Mouse (Mus musculus) lung, adult 2 months (tissue): ENCODE measurements around the gene Osbpl9.

Experiments
- CTCF ChIP-seq: fragments of 200-500 bp; IDR thresholded peaks from 2 replicates; pipeline ENCODE4 v1.5.1; 2011; ENCODE audit warnings: mild to moderate bottlenecking, low read length, control low read depth; ENCODE audit not compliant: insufficient read depth
- POLR2A ChIP-seq: fragments of 200-500 bp; IDR thresholded peaks from 2 replicates; pipeline ENCODE4 v1.6.1; 2011; ENCODE audit warnings: low read depth, mild to moderate bottlenecking, control low read depth, low read length, borderline replicate concordance; ENCODE audit errors: extremely low read depth

DNA sequence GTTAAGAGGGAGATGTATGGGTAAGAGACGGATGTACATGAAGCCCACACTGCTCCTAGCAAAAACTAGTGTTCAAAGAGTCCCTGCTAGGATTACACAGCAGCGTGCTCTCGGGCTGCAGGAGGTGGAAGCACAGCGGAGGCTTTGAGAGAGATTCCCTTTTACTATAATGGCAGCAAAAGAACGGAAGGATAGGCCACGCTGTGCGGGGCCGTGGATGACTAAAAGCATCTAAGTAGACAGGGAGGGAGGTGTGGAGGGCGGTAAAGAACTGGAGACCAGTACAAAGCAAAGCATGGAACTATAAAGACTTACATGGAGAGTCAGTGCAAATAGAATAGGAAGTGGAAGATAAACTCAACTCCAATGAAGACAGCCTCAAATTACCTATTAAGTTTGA is 74.1 kb downstream of the Osbpl9 start:
- TF ChIP-seq CTCF (no peak), POLR2A (no peak)
